Mouse (Mus musculus): ENCODE data around the gene Herc2.

Herc2 gene

DNA sequence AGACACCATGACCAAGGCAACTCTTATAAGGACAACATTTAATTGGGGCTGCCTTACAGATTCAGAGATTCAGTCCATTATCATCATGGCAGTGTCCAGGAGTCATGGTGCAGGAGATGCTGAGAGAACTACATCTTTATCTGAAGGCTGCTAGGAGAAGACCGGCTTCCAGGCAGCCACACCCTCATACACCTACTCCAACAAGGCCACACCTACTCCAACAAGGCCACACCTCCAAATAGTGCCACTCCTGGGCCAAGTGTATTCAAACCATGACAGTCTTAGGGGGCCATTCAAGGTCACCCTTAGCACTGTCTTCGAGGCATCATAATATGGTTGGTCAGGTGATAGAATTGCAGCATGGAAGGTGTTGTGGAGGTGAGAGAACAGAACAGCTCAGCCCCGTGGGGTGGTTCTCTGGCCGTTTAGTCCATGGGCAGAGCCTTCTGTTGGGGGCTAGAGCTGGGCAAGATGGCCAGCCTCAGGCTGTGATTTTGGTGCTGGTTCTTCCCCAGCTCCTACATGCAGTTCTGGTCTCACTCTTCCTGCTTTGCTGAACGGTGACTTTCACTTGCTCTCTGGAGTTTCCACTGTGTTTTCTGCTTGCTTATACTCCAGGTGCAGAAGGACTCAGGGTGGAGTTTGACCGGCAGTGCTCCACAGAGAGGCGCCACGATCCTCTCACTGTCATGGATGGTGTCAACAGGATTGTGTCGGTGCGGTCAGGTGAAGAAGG is 151.7 kb downstream of the Herc2 start:
- no peak for DNase-seq (ENCODE audit: low read depth, low spot score)

DNA sequence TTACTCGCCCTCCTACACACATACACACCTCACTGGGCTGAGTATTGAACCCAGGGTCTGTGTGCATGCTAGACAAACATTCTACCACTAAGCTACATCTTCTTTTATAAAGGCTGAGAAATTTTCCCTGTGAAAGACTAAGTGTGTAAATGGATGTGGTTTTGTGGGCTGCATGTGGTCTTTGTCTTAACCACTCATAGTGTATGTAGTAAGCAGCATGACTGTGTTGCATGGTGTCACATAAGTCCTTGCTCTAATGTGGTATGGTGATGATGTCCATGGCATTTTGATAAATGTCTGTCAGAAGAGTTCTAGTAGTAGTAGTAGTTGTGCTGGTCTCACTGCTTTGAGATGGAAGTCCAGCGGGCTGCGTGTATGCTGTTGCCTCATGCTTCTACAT is 152.8 kb downstream of the Herc2 start:
- DNase-seq (ENCODE audit: low read depth, low spot score) = no peak

DNA sequence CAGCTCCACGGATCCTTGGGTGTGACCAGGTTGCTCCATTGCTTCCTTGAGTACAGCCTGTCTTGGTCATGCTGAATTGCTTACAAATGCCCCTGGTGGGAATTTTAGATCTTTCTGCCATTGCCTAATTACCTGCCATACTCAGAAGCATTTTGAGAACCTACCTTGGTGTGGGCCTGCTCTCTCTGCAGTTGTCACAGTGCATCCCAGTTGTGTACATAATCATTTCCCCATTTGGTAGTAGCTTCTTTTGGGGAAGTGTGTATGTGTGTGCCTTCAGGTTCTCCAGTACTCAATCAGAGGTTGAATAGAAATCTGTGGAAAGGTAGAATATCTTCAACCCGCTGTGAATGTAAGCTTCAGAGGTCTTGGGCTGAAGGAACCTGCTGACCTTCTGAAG is 153.3 kb downstream of the Herc2 start:
- DNase-seq (ENCODE audit: low read depth, low spot score) = no peak

DNA sequence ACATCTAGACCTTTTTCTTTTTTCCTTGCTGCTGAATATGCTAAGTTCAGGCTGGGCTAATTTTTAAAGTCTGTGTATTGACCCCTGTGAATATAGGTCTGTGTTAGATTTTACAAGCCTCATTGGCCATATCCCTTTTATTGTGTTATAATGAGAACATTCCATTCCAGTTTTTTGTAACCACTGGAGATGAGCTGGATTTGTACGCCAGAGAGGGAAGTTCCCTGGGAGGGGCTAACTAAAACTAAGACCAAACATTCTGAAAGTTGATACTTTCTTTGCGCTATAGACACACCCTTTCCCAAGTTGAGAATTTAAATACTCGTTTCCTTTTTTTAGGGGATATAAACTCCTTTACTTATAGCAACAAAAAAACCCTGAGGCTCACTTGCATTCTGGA is 154.9 kb downstream of the Herc2 start:
- DNase-seq (ENCODE audit: low read depth, low spot score) = no peak

DNA sequence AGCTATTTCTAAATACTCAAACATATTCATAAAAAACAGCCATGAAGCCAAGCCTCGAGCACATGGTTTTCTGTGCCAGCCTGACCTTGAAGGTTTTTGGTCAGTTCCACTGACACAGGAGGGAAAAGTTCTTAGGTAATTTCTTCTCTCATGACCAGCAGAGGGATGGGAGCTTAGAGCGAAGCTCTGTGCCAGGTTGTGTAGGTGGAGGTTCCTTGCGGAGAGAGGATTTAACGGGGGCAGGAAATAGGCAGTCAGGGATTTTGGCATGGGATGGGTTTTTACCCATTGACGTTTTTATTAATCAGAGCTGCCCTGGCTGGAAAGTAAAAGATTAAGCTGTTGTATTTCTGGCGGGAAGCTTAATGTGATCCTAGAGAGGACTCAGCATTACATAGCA is 170.8 kb downstream of the Herc2 start:
- DNase-seq (ENCODE audit: low read depth, low spot score) = no peak

DNA sequence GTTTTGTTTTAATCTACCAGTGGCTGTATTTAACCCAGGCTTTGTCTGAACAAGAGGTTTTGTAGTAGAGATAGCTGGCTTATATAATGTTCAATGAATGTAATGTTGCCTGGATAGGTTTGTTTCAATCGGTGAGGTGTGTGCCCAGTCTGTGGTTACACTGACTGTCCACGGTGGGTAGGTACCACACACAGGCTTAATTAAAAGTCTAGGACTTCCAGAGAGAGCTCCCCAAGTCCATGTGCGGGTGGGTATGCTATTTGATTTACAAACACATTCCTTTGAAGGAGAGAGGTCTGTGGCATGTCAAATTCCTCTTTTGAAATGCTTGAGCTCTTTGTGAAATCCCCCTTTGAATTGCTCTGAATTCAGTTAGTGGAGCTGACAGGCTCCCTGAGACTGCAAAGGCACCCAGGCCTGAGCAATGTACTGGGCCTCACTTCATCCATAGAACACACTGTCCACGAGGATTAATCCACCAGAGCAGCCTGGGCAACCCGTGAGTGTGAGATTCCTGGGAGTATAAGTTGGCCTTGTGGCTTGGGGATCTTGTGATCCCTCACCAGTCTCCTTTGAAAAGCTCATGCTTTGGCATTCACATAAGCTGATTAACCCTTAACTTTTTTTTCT is 185.9 kb downstream of the Herc2 start:
- no peak for DNase-seq (ENCODE audit: low read depth, low spot score)

DNA sequence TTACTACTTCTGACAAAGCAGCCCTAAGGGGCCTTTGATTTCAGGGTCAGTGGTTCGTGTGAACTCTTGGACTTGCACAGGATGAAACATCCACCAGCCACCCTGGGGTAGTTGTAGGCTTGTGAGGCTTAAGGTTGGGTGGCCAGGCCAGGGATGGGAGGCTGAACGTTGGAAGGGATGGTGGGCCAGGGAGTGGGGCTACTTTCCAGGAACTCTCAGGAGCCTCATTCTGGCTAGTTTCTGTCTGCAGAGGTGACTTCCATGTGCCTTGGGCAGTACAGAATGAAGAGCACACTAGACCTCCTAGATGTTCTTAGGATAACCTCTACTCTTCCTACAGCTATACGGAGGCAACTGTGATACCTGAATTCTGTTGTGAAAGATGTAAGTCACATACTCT is 186.6 kb downstream of the Herc2 start:
- no peak for DNase-seq (ENCODE audit: low read depth, low spot score)

DNA sequence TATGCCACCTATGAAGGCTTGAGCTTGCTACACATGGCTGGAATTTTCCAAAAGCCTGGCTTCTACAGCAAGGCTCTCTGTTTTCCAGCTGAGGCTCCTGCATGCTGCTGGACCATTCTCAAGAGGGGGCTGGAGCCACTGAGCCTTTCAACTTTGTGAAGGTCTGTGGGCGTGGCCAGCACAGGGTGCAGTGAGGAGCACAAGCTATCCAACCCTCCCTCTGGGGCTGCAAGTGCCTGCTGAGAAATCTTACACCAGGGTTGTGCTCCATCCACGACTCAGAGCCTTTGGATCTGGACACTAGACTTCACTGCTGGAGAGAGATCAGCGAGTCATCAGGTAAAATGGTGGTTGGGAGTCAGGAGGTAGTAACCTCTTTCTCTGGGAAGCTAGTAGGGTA is 189.5 kb downstream of the Herc2 start, which contains the start of gene Oca2:
Gene Oca2 (plus strand): TSS at position 218 of the 400 bp plus-strand sequence.
- peak; percentile 5 for DNase-seq (ENCODE audit: low read depth, low spot score)

DNA sequence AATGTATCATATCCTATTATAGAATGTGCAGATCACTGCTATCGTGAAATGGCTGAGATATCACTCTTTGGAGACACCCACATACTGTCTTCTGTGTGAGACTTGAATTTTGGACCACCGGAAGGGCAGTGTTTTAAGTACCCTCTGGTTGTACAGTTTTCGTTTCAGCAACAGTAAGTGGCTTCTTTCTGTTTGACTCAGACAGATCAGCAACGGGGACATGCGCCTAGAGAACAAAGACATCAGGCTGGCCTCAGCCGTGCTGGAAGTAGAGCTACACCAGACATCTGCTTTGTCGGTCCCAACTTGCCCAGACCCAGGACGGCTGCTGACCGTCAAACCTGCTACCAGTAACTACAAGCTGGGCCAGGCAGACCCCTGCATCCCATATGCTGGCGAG is 204.6 kb downstream of the Herc2 start:
- no peak for DNase-seq (ENCODE audit: low read depth, low spot score)

DNA sequence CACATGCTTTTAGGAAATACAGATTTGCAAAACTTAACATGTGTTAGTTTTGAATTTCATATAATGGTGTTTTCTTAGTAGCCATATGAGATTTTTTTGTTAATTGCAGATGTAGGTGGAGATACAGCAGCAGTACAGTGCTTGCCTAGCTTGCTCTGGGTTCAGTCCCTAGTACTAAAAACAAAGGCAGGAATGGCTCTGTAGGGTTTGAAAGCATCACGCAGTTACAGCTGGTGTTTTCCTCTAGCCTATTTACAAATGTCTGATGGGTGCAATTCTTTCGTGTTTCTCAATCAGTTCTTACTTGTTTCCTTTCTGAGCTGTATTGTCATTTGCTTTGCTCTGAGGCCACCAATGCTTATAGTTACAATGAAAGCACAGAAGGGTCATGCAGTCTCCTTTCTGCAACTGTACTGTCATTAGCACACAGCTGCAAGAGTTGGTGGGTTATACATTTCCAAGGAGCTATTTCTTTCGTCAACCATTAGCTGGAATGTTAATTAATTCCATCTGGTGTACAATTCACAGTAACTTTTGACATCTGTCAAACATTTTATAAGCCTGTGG is 208.0 kb downstream of the Herc2 start:
- DNase-seq (ENCODE audit: low read depth, low spot score) = no peak

DNA sequence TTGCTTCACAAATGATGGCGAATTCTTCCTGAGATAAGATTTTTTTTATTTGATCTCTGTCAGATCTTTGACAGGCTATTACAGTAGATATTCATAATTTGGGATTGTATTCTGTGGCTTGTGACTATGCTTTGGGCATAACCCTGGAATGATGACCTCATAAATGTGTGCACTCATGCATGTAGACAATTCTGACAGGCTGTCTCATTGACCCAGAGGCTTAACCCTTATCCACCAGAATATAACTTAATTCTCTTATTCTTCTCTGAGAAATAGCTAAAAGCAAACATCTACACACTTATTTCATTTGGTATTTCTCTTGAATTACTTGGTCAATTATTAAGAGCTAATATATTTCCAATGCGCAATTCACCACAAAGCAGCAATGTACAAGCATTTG is 227.5 kb downstream of the Herc2 start:
- no peak for DNase-seq (ENCODE audit: low read depth, low spot score)
